Mouse (Mus musculus) erythroblast, embryonic 14.5 days (primary cell): Measurements from ENCODE around the gene Cerkl.

Source experiments
- GATA1 ChIP-seq: IDR thresholded peaks from 2 replicates; pipeline ENCODE4 v1.6.1; 2012; ENCODE audit warnings: low read length, inconsistent platforms, mixed read lengths
- TAL1 ChIP-seq: IDR thresholded peaks from 3 replicates; pipeline ENCODE4 v1.6.1; 2012; ENCODE audit warnings: low read length, inconsistent platforms, mixed read lengths

- TF ChIP-seq GATA1 (no peak), TAL1 (no peak)
Measured at GRCm38 (mm10) chr2:79457932-79458331, 1.3 kb upstream of the Cerkl start.
